Mouse (Mus musculus) T-helper 17 cell (primary cell): Measurements from ENCODE around the gene Sema3g.

Experiments used
- in situ Hi-C, 2 experiments: fragments of 300-600 bp; cut with MboI, MseI; formaldehyde crosslinking; loops; 1 replicate in 1 of 2; 2 replicates in 1 of 2; pipeline ENCODE4 v1.15.1; 2025; ENCODE audit warnings: high pct_unique_total_duplicates in 2 of 2

Sema3g gene

GRCm38 (mm10) chr14:31268301-31269001 is 50.8 kb downstream of the Sema3g start:
- in situ Hi-C loops, result no loop called here

GRCm38 (mm10) chr14:31269456-31270100 is 51.9 kb downstream of the Sema3g start:
- in situ Hi-C loops, result loop anchor here (5.0 kb wide), 1 partner anchor 203 kb away; no protein-coding TSS in a partner anchor

- in situ Hi-C loops, result loop anchor here (5.0 kb wide), 1 partner anchor 201 kb away; no protein-coding TSS in a partner anchor
Measured at GRCm38 (mm10) chr14:31271121-31271520, 53.5 kb downstream of the Sema3g start.

GRCm38 (mm10) chr14:31272164-31272563 is 54.5 kb downstream of the Sema3g start:
- in situ Hi-C loops, result loop anchor here (5.0 kb wide), 1 partner anchor 200 kb away; no protein-coding TSS in a partner anchor
